Mouse (Mus musculus) frontal cortex, adult (tissue): Measurements from ENCODE around the gene Ccr10.
A peak's percentile ranks its signal among the peaks of the same experiment; 100 is the strongest.

Source experiments
- ATAC-seq: cut with Nextera tagmentation; 2 replicates; pipeline ENCODE4 v1.9.2; 2017; ENCODE audit warnings: mild to moderate bottlenecking, moderate library complexity, mixed read lengths; ENCODE audit not compliant: low TSS enrichment

The Ccr10 gene

GRCm38 (mm10) chr11:101188166-101188805, 13.0 kb upstream of the Ccr10 start:
- no peak for ATAC-seq

DNA sequence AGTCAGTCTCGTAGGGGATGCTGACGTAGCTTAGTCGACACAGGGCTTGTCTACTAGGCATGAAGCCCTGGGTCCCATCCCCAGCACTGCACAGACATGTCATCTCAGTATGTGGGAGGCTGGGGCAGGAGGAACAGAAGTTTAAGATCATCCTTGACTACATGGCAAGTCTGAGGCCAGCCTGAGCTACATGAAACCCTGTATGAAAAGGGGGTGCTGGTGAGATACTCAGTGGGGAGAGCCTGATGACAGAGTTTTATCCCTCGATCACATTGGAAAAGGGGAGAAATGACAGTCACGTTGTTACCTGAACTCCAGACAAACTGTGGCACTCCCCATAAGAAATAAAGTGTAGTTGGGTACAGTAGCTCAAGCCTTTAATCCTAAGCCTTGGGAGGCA, 12.3 kb upstream of the Ccr10 start:
- no peak for ATAC-seq

GRCm38 (mm10) chr11:101186526-101187247, 11.4 kb upstream of the Ccr10 start:
- no peak for ATAC-seq

DNA sequence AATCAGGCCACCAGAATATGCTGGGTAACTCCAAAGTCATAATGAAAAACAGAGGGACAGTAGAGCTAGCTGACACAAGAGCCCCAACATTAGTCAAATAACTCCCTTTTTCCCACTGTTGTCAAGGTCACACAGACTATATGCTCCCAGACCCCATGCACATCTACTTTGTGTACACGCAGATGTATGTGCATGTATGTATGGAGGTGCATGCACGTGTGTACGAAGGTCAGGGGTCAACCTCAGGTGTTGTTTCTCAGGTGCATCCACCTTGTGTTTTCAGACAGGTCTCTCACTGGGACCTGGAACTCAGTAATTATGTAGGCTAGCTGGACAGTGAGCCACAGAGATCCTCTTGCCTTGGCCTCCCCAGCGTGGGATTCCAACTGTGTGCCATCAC, 10.2 kb upstream of the Ccr10 start:
- ATAC-seq = no peak

DNA sequence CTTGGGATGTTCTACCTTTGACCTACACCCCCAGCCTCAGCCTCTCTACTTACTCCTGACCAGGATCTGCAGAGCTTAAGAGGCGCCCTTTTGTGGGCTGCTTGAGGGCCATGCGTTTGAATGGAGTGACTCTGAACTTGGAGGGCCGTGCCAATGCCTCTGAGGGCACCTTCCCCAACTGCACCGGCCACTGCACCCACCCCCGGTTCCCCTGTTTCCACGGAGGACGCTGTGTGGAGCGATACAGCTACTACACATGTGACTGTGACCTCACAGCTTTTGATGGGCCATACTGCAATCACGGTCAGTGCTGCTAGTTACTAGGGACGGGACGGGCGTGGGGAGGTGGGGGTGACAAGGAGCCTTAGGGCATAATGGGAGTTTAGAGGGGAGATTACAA, 9.7 kb upstream of the Ccr10 start:
- no peak for ATAC-seq

DNA sequence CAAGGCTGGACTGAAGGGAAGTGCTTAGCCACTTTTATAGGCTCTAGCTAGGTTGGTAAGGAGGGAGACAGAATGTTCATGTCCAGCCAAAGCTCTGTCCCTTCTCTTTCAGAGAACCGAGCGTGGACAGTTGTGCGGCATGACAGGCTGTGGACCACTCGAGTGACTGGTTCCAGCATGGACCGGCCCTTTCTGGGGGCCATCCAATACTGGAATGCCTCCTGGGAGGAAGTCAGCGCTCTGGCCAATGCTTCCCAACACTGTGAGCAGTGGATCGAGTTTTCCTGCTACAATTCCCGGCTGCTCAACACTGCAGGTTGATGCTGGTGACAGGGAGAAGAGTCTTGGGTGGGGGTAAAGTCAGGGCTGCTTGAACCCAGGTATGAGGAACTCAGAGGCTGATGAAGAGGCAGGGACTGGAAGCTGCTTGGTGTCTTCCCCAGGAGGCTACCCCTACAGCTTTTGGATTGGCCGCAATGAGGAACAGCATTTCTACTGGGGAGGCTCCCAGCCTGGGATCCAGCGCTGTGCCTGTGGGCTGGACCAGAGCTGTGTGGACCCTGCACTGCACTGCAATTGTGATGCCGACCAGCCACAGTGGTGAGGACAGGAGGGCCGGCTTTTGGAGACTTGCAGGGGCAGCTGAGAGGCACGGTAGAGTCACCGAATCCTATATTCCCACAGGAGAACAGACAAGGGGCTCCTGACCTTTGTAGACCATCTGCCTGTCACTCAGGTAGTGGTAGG, 7.7 kb upstream of the Ccr10 start:
- ATAC-seq = no peak

DNA sequence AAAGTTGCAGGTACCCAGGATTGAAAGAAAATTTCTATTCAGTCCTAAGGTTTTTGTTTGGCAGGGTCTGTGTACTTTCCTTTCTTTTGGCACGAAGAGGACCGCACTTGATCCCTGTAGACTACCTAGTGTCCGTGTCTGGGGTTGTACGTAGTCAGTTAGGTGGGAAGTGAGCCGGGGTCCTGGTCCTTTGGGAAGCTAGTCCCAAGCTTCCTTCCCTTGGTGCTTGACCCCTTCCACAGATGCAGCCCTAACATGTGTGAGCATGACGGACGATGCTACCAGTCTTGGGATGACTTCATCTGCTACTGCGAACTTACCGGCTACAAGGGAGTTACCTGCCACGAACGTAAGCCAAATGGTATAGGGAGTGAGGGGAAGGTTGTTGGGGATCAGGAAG, 6.7 kb upstream of the Ccr10 start:
- ATAC-seq = no peak

GRCm38 (mm10) chr11:101180846-101181740, 5.8 kb upstream of the Ccr10 start:
- ATAC-seq = no peak

DNA sequence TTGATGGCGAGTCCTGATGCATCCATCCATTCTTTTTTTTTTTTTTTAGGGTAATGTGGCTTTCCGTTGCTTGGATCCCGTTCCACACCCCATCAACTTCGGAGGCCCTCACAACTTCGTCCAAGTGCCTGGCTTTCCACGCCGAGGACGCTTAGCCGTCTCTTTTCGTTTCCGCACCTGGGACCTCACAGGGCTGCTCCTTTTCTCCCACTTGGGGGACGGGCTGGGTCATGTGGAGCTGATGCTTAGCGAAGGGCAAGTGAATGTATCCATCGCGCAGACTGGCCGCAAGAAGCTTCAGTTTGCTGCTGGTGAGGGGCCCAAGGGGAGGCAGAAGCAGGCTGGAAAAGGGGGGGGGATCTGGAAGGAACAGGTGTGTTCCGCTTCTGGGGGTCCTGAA, 5.0 kb upstream of the Ccr10 start:
- no peak for ATAC-seq

- ATAC-seq = no peak
Observed at GRCm38 (mm10) chr11:101179306-101179705, 4.1 kb upstream of the Ccr10 start.

- no peak for ATAC-seq
Observed at GRCm38 (mm10) chr11:101178061-101179058, 3.1 kb upstream of the Ccr10 start.

- ATAC-seq = peak; percentile 51; the same call in 1 of the 2 replicates
Observed at GRCm38 (mm10) chr11:101176933-101177773, 1.9 kb upstream of the Ccr10 start.

DNA sequence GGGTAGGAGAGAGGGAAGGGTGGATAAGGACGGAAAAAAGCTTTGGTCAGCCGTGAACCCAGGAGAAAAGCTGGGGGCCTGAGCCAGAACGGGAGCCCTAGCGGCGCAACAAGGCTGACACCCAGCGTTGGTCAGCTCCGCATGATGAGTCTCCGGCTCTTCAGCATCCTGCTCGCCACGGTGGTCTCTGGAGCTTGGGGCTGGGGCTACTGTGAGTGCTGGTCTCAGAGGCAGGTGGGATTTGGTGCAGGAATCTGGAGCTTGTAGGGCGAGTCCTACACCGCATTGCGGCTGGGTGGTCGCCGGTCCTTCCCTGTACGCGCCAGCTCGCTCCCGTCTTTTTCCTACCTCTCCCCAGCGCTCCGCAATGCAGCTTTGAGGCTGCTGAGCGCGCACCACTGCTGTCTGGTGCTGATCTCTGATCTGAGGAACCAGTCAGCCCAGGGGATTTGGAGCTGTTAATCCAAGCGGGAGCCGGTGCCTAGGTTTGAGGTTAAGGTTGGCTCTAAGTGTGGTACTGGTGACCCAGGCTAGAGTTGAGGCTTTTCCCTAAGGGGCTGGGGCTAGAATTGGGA, 961 bp upstream of the Ccr10 start:
- peak; percentile 18; the same call in 1 of the 2 replicates for ATAC-seq

DNA sequence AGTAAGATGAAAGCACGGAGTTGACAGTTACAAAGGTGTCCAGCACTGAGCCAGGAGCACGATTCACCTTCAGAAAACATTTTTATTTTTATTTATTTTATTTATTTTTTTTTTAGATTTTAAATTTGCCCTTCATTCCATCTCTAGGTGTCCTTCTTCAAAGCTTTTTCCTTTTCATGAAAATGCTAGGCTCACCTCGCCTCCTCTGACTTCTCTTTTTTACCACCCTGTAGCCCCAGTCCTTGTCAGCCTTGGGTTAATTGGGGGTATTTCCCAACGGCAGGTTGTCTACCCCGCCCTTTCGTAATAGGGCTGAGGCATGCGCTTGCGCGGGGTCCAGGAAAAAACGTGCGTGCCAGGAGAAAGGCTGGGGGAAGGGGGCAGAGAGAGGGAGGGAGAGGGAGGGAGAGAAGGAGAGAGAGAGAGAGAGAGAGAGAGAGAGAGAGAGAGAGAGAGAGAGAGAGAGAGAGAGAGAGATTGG, 433 bp upstream of the Ccr10 start:
- no peak for ATAC-seq

DNA sequence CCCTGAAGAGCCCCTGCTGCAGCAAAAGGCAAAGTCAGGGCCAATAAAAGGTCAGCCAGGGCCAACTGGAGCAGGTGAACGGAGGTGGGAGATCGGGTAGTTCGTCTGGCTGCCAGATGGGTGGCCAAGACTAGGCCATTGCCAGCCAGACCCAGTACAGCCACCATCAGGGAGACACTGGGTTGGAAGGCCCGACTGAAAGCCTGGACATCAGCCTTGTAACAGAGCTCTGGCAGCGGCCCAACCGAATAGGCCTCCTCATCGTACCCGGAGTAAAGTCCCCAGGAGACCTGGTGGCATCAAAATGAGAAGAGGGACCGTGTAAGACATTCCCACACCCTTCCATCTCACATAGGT, 876 bp downstream of the Ccr10 start:
- ATAC-seq = no peak

GRCm38 (mm10) chr11:101173631-101174388, 1.4 kb downstream of the Ccr10 start:
- no peak for ATAC-seq

- ATAC-seq = no peak
Observed at GRCm38 (mm10) chr11:101173112-101173511, 2.1 kb downstream of the Ccr10 start.

GRCm38 (mm10) chr11:101172434-101172815, 2.8 kb downstream of the Ccr10 start:
- ATAC-seq = no peak
